Mouse (Mus musculus) olfactory bulb, adult 2 months (tissue): ENCODE results near the gene Sgk1. TPM values are rescaled to one million over a fixed set of nuclear protein-coding genes. Genes with fewer than 3 reads are reported as not detected.

Experiments used
- H3K27ac ChIP-seq: fragments of 200-500 bp; 2 replicates; pipeline ENCODE4 v1.5.1; 2012; ENCODE audit warnings: low read depth, low read length; ENCODE audit not compliant: insufficient read depth
- H3K4me1 ChIP-seq: fragments of 200-500 bp; 2 replicates; pipeline ENCODE4 v1.6.1; 2012; ENCODE audit warnings: low read length; ENCODE audit not compliant: control insufficient read depth, insufficient read depth
- H3K4me3 ChIP-seq: fragments of 200-500 bp; 2 replicates; pipeline ENCODE4 v1.5.1; 2012; ENCODE audit warnings: mild to moderate bottlenecking, low read depth, low read length, moderate library complexity; ENCODE audit not compliant: insufficient read depth
- CTCF ChIP-seq: fragments of 200-500 bp; IDR thresholded peaks from 2 replicates; pipeline ENCODE4 v1.5.1; 2012; ENCODE audit warnings: low read depth, mild to moderate bottlenecking, low read length, moderate library complexity; ENCODE audit not compliant: insufficient read depth
- POLR2A ChIP-seq: fragments of 200-500 bp; IDR thresholded peaks from 2 replicates; pipeline ENCODE4 v1.6.1; 2012; ENCODE audit warnings: mild to moderate bottlenecking, low read depth, low read length, moderate library complexity; ENCODE audit not compliant: insufficient read depth
- WGBS: fragments of 180-500 bp; shearing (Covaris S2); methylation state at CpG from one replicate; pipeline ENCODE4 v1.1.7; 2018; 5-methylcytosine and 5-hydroxymethylcytosine counted together
- polyA plus RNA-seq: library from polyadenylated mRNA; stranded (reverse); fragments of >200 nt; gene quantifications from 2 replicates; pipeline ENCODE4 v1.2.4, GENCODE M21; 2012; ENCODE audit warnings: low replicate concordance; ENCODE audit not compliant: missing spikeins, insufficient read depth, insufficient read length

Gene Sgk1
- polyA plus RNA-seq, 1 experiment = not detected

GRCm38 (mm10) chr10:21988489-21988888 is 106.5 kb downstream of the Sgk1 start:
- 88% methylated on average over 5 of the region's 5 CpGs for WGBS

GRCm38 (mm10) chr10:21991351-21991840 is 109.4 kb downstream of the Sgk1 start:
- WGBS = 17% methylated on average over 17 of the region's 17 CpGs
- Histone ChIP-seq H3K4me1 (peaks cover 9% of the 10 kb centered on the region), H3K4me3 (peak overlapping the region; percentile 2; the same call in 1 of the 2 replicates), H3K27ac (no peak overlapping the region)
- TF ChIP-seq POLR2A = no peak
- TF ChIP-seq CTCF = peak; percentile 41; the same call in 1 of the 2 replicates

More at GRCm38 (mm10) chr10:21988489-21988888, 106.5 kb downstream of the Sgk1 start:
- TF ChIP-seq CTCF (no peak), POLR2A (no peak)
- Histone ChIP-seq H3K4me3 (no peak overlapping the region), H3K27ac (no peak overlapping the region), H3K4me1 (peaks cover 9% of the 10 kb centered on the region)

DNA sequence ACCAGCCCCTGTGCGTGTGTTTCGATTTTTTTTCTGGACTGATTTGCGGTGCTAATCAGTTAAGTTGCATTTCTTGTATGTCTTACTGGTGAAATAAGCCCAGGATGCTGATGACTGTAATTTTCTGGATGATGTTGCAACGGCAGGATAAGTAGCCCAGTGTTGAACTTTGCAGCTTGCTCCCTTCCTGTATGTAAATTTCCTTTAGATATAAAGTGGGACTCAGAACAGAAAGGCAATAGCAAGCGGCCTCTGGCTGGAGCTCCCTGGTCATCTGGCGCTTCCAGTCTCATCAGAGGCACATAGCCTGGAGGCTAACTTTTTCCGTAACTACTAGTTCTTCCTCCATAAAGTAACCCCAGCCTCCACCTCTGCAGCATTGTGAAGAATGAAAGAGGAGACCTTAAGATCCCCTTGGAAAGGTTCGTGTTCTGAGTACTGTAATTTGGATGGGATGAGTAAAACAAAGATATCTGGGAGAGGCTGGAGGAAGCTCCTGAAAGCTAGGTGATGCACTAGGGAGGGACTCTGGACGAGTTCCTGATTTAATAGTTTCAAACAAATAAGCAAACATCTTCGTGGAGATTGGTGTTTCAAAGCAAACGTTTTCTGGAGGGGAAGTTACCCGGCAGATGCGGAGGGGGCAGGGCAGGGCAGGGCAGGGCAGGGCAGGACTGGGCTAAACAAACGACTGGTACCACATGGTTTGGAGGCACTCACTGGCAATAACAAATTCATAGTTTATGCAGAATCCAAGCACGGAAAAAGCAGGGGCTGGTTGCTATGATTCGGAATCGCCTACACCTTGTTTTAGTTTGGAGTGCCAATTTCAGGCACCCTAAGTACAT is 110.2 kb downstream of the Sgk1 start:
- Histone ChIP-seq H3K4me3 (peak overlapping the region; percentile 40; the same call in 1 of the 2 replicates), H3K4me1 (peaks cover 12% of the 10 kb centered on the region), H3K27ac (no peak overlapping the region)
- WGBS = 27% methylated on average over 17 of the region's 17 CpGs
- TF ChIP-seq CTCF (no peak), POLR2A (no peak)

- Histone ChIP-seq H3K4me1 (peaks cover 13% of the 10 kb centered on the region), H3K4me3 (peak overlapping the region; percentile 40), H3K27ac (no peak overlapping the region)
- WGBS = 3% methylated on average over 30 of the region's 30 CpGs
- peak; percentile 28; the same call in 1 of the 2 replicates for TF ChIP-seq CTCF
- TF ChIP-seq POLR2A = no peak
These were observed 111.0 kb downstream of the Sgk1 start for GRCm38 (mm10) chr10:21992834-21993514.

DNA sequence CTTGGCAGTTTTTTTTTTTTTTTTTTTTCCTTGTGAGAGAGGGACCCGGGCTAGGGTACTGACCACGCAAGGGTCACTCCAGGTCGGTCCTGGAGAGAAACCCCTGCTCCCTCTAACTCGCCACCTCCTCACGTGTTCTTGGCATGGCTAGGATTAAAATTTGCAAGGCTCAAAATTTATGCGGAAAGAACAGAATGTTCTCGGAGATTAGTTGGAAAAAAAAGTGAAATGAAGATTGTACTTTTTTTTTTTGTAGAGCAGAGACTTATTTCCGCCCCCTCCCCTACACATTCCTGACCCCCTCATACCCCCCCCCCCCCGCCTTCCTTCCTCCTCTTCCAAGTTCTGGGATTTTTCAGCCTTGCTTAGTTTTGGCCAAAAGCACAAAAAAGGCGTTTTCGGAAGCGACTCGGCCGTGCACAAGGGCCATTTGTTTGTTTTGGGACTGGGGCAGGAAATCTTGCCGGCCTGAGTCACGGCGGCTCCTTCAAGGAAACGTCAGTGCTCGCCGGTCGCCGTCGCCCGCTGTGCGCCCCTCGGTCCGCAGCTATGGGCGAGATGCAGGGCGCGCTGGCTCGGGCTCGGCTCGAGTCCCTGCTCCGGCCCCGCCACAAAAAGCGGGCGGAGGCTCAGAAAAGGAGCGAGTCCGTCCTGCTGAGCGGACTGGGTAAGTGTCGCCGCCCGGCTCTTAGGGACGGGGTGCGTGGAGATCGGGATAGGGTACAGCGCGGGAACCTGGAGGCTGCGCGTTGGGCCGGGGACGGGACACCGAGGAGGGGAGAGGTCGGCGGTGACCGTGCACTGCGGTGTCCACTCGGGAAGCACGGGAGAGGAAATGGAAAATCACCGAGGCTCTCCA is 111.8 kb downstream of the Sgk1 start:
- under 1% methylated on average over 60 of the region's 60 CpGs for WGBS
- TF ChIP-seq CTCF (no peak), POLR2A (no peak)
- peak overlapping the region; percentile 86 for H3K27ac ChIP-seq
- H3K4me1 ChIP-seq = peaks cover 16% of the 10 kb centered on the region
- H3K4me3 ChIP-seq = peak overlapping the region; percentile 84

GRCm38 (mm10) chr10:21994431-21994914 is 112.5 kb downstream of the Sgk1 start:
- peak overlapping the region; percentile 84 for H3K4me3 ChIP-seq
- TF ChIP-seq CTCF (no peak), POLR2A (peak; percentile 94)
- H3K27ac ChIP-seq = peak overlapping the region; percentile 86
- H3K4me1 ChIP-seq = peaks cover 18% of the 10 kb centered on the region
- WGBS = under 1% methylated on average over 40 of the region's 40 CpGs

DNA sequence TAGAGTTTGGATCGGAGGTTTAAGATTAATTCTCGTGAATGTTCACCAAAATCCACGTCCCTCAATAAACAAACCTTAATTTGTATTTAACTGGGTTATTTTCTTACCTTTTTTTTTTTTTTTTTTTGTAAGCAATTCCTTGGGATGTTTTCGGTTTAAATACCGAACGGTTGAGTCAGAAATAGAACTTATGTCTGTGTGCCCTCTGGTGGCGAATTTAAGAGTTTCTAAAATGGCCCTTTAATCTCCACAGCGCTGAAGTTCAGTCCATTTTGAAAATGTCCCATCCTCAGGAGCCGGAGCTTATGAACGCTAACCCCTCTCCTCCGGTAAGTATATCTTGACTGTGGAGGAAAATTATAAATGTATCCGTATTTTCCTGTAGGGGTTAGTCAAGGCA is 113.2 kb downstream of the Sgk1 start:
- Histone ChIP-seq H3K27ac (no peak overlapping the region), H3K4me1 (peaks cover 18% of the 10 kb centered on the region), H3K4me3 (0 out of 2 replicates have a peak overlapping the region, but pooled peaks have one; percentile 84)
- WGBS = 5% methylated on average over 12 of the region's 12 CpGs
- TF ChIP-seq CTCF = no peak
- no peak for TF ChIP-seq POLR2A

GRCm38 (mm10) chr10:21995661-21996308 is 113.8 kb downstream of the Sgk1 start:
- peak overlapping the region; percentile 27 for H3K4me3 ChIP-seq
- TF ChIP-seq POLR2A = no peak
- TF ChIP-seq CTCF = peak; percentile 58
- H3K4me1 ChIP-seq = peaks cover 18% of the 10 kb centered on the region
- H3K27ac ChIP-seq = no peak overlapping the region
- WGBS = 49% methylated on average over 11 of the region's 11 CpGs
